Mouse (Mus musculus): ENCODE measurements around the gene H2-D1. TPM values are rescaled to one million over a fixed set of nuclear protein-coding genes. Genes with fewer than 3 reads are reported as not detected.
A peak's percentile ranks its signal among the peaks of the same experiment; 100 is the strongest.
"Not testable (repeated sequence)": the region's sequence is repeated elsewhere in the genome, so short reads cannot be mapped to it uniquely, and the experiment has no call there.

H2-D1 gene
- polyA plus RNA-seq, 1 experiment: 878 TPM

DNA sequence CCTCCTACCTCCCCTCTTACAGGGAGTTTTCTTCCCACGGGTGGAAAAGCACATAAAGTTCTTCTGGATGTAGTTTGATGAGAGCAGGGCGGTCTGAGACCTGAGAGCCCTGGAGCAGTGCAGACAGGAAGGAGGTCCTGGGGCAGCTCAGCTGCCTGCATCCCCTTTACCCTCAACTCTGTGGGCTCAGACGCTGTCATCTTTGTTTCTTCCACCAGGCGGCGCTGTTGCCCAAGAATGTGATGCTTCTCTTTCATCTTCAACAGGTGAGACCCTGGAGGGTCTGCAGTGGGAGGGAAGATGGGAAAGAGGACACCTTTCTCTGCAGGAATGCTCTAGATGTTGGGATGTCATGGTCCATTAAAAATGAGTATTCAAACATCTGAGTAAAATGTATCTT, 33.3 kb downstream of the H2-D1 start:
- peak; percentile 77 for DNase-seq
- TF ChIP-seq CTCF (IDR thresholded peaks at IDR 0.05; ENCODE audit: insufficient read depth, low read length): peak; percentile 63
- 1% methylated on average over 5 of the region's 5 CpGs for WGBS
- H3K4me3 ChIP-seq (replicated peaks; ENCODE audit: extremely low read depth, low read depth, low read length); H3K4me1 ChIP-seq (ENCODE audit: control insufficient read depth, insufficient read depth, low read length): not testable (repeated sequence)

- WGBS: 81% methylated on average over 7 of the region's 7 CpGs
- DNase-seq; H3K4me1 ChIP-seq (ENCODE audit: control insufficient read depth, insufficient read depth, low read length); H3K4me3 ChIP-seq (replicated peaks; ENCODE audit: extremely low read depth, low read depth, low read length): not testable (repeated sequence)
Observed at GRCm38 (mm10) chr17:35300261-35300945, 37.9 kb downstream of the H2-D1 start.

- H3K4me1 ChIP-seq (ENCODE audit: control insufficient read depth, insufficient read depth, low read length): 0 out of 2 replicates have a peak, but pooled peaks cover 2% of the 10 kb centered on the region
- no peak for TF ChIP-seq POLR2A (IDR thresholded peaks at IDR 0.05; ENCODE audit: borderline replicate concordance, extremely low read depth, low read depth, low read length)
- peak; percentile 80 for TF ChIP-seq CTCF (IDR thresholded peaks at IDR 0.05; ENCODE audit: insufficient read depth, low read length)
- peak; percentile 97 for DNase-seq
- WGBS: 18% methylated on average over 13 of the region's 13 CpGs
- peak overlapping the region; percentile 52 for H3K4me3 ChIP-seq (replicated peaks; ENCODE audit: extremely low read depth, low read depth, low read length)
Observed at GRCm38 (mm10) chr17:35301645-35302258, 39.2 kb downstream of the H2-D1 start.

DNA sequence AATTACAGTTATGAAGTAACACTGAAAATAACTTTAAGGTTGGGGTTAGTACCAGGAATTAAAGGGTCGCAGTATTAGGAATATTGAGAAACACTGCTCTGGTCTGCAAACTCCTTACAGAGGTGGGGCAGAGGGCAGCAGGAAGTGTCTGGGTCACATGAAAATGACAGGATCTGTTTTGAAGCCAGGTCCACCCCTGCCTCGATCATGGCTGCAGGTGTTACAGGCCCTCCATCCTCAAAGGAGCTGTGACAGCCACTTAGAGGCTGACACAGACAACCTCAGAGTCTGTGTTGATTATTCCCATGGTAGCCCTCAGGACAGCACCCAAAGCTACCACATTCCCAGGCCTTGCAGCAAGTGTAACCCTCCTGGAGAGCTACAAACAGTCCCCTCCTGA, 40.7 kb downstream of the H2-D1 start:
- Histone ChIP-seq H3K4me1 (ENCODE audit: control insufficient read depth, insufficient read depth, low read length) (0 out of 2 replicates have a peak, but pooled peaks cover 2% of the 10 kb centered on the region), H3K4me3 (replicated peaks; ENCODE audit: extremely low read depth, low read depth, low read length) (no peak overlapping the region)
- TF ChIP-seq CTCF (IDR thresholded peaks at IDR 0.05; ENCODE audit: insufficient read depth, low read length): no peak
- TF ChIP-seq POLR2A (IDR thresholded peaks at IDR 0.05; ENCODE audit: borderline replicate concordance, extremely low read depth, low read depth, low read length): no peak
- WGBS: 58% methylated on average over 2 of the region's 2 CpGs
- DNase-seq: no peak

GRCm38 (mm10) chr17:35303756-35304350, 41.3 kb downstream of the H2-D1 start:
- 81% methylated on average over 10 of the region's 10 CpGs for WGBS
- TF ChIP-seq POLR2A (IDR thresholded peaks at IDR 0.05; ENCODE audit: borderline replicate concordance, extremely low read depth, low read depth, low read length) (no peak), CTCF (IDR thresholded peaks at IDR 0.05; ENCODE audit: insufficient read depth, low read length) (no peak)
- H3K4me1 ChIP-seq (ENCODE audit: control insufficient read depth, insufficient read depth, low read length): 0 out of 2 replicates have a peak, but pooled peaks cover 2% of the 10 kb centered on the region
- no peak for DNase-seq
- no peak overlapping the region for H3K4me3 ChIP-seq (replicated peaks; ENCODE audit: extremely low read depth, low read depth, low read length)

GRCm38 (mm10) chr17:35304478-35304877, 41.9 kb downstream of the H2-D1 start:
- no peak overlapping the region for H3K4me3 ChIP-seq (replicated peaks; ENCODE audit: extremely low read depth, low read depth, low read length)
- whole genome bisulfite sequencing: 43% methylated on average over 6 of the region's 6 CpGs
- 0 out of 2 replicates have a peak, but pooled peaks cover 2% of the 10 kb centered on the region for H3K4me1 ChIP-seq (ENCODE audit: control insufficient read depth, insufficient read depth, low read length)
- no peak for TF ChIP-seq POLR2A (IDR thresholded peaks at IDR 0.05; ENCODE audit: borderline replicate concordance, extremely low read depth, low read depth, low read length)
- TF ChIP-seq CTCF (IDR thresholded peaks at IDR 0.05; ENCODE audit: insufficient read depth, low read length): no peak
- no peak for DNase-seq

GRCm38 (mm10) chr17:35304921-35305320, 42.4 kb downstream of the H2-D1 start:
- 78% methylated on average over 8 of the region's 8 CpGs for WGBS
- not testable (repeated sequence) for DNase-seq; H3K4me3 ChIP-seq (replicated peaks; ENCODE audit: extremely low read depth, low read depth, low read length); H3K4me1 ChIP-seq (ENCODE audit: control insufficient read depth, insufficient read depth, low read length)

Other genes with a start within 250 kb of the H2-D1 start
- 4.0 and 4.2 TPM in 2 replicates for gene Vwa7, start 246.2 kb upstream of the H2-D1 start, polyA plus RNA-seq (2012; rRNA removed)
- 2.1 and 2.8 TPM in 2 replicates for gene Sapcd1, start 234.7 kb upstream of the H2-D1 start, polyA plus RNA-seq (2012; rRNA removed)
- 5.4 and 6.0 TPM in 2 replicates for gene Msh5, start 216.0 kb upstream of the H2-D1 start, polyA plus RNA-seq (2012; rRNA removed)
- 124 and 153 TPM in 2 replicates for gene Clic1, start 212.8 kb upstream of the H2-D1 start, polyA plus RNA-seq (2012; rRNA removed)
- gene Ddah2, start 203.7 kb upstream of the H2-D1 start, polyA plus RNA-seq (2012; rRNA removed): 137 and 141 TPM in 2 replicates
- 3.8 and 90.0 TPM in 2 replicates for gene Ly6g6c, start 197.3 kb upstream of the H2-D1 start, polyA plus RNA-seq (2012; rRNA removed)
- gene Mpig6b, start 196.5 kb upstream of the H2-D1 start, polyA plus RNA-seq (2012; rRNA removed): 1.0 and 2.1 TPM in 2 replicates
- gene Ly6g6e, start 185.8 kb upstream of the H2-D1 start, polyA plus RNA-seq (2012; rRNA removed): 5.8 and 25.7 TPM in 2 replicates
- 14.5 and 16.7 TPM in 2 replicates for gene Ly6g6d, start 184.7 kb upstream of the H2-D1 start, polyA plus RNA-seq (2012; rRNA removed)
- gene Ly6g6f, start 177.1 kb upstream of the H2-D1 start, polyA plus RNA-seq (2012; rRNA removed): 0.16 and 0.84 TPM in 2 replicates
- 196 and 245 TPM in 2 replicates for gene Abhd16a, start 173.5 kb upstream of the H2-D1 start, polyA plus RNA-seq (2012; rRNA removed)
- not detected in 2 replicates for gene Ly6g5c, start 154.5 kb upstream of the H2-D1 start, polyA plus RNA-seq (2012; rRNA removed)
- gene Ly6g5b, start 147.3 kb upstream of the H2-D1 start, polyA plus RNA-seq (2012; rRNA removed): 1.4 and 2.0 TPM in 2 replicates
- 17.9 and 21.9 TPM in 2 replicates for gene Gpank1, start 141.3 kb upstream of the H2-D1 start, polyA plus RNA-seq (2012; rRNA removed)
- 232 and 297 TPM in 2 replicates for gene Csnk2b, start 140.7 kb upstream of the H2-D1 start, polyA plus RNA-seq (2012; rRNA removed)
- 12.1 and 12.9 TPM in 2 replicates for gene D17H6S53E, start 136.4 kb upstream of the H2-D1 start, polyA plus RNA-seq (2012; rRNA removed)
- gene Apom, start 130.7 kb upstream of the H2-D1 start, polyA plus RNA-seq (2012; rRNA removed): 0.12 TPM in 1 of 2 replicates, not detected in the other
- 227 and 234 TPM in 2 replicates for gene Bag6, start 127.6 kb upstream of the H2-D1 start, polyA plus RNA-seq (2012; rRNA removed)
- gene Prrc2a, start 97.8 kb upstream of the H2-D1 start, polyA plus RNA-seq (2012; rRNA removed): 327 and 373 TPM in 2 replicates
- gene Aif1, start 86.7 kb upstream of the H2-D1 start, polyA plus RNA-seq (2012; rRNA removed): 1.4 and 1.6 TPM in 2 replicates
- gene Lst1, start 74.3 kb upstream of the H2-D1 start, polyA plus RNA-seq (2012; rRNA removed): 19.7 and 37.0 TPM in 2 replicates
- gene Ltb, start 68.3 kb upstream of the H2-D1 start, polyA plus RNA-seq (2012; rRNA removed): 28.1 and 29.9 TPM in 2 replicates
- 2.1 and 2.5 TPM in 2 replicates for gene Tnf, start 60.7 kb upstream of the H2-D1 start, polyA plus RNA-seq (2012; rRNA removed)
- 1.0 and 1.1 TPM in 2 replicates for gene Lta, start 57.4 kb upstream of the H2-D1 start, polyA plus RNA-seq (2012; rRNA removed)
- gene Gm16181, start 41.9 kb upstream of the H2-D1 start, polyA plus RNA-seq (2012; rRNA removed): 1.2 TPM in 1 of 2 replicates, not detected in the other
- 6.3 and 8.1 TPM in 2 replicates for gene Atp6v1g2, start 29.1 kb upstream of the H2-D1 start, polyA plus RNA-seq (2012; rRNA removed)
- 16.5 and 21.6 TPM in 2 replicates for gene Nfkbil1, start 26.9 kb upstream of the H2-D1 start, polyA plus RNA-seq (2012; rRNA removed)
- gene Ddx39b, start 21.0 kb upstream of the H2-D1 start, polyA plus RNA-seq (2012; rRNA removed): 245 and 304 TPM in 2 replicates
- 0.49 and 0.71 TPM in 2 replicates for gene H2-Q1, start 57.7 kb downstream of the H2-D1 start, polyA plus RNA-seq (2012; rRNA removed)
- 6.4 and 6.6 TPM in 2 replicates for gene H2-Q2, start 79.5 kb downstream of the H2-D1 start, polyA plus RNA-seq (2012; rRNA removed)
- 152 and 267 TPM in 2 replicates for gene H2-Q4, start 116.9 kb downstream of the H2-D1 start, polyA plus RNA-seq (2012; rRNA removed)
- gene H2-Q6, start 162.1 kb downstream of the H2-D1 start, polyA plus RNA-seq (2012; rRNA removed): 91.1 and 177 TPM in 2 replicates
- gene H2-Q7, start 176.4 kb downstream of the H2-D1 start, polyA plus RNA-seq (2012; rRNA removed): 211 and 441 TPM in 2 replicates
- gene H2-Q10, start 207.4 kb downstream of the H2-D1 start, polyA plus RNA-seq (2012; rRNA removed): 11.4 and 12.9 TPM in 2 replicates
- gene Pou5f1, start 243.3 kb downstream of the H2-D1 start, polyA plus RNA-seq (2012; rRNA removed): not detected in 2 replicates